Mouse (Mus musculus) brain, adult 2 months (tissue): ENCODE measurements around the gene Prkn.

Experiments
- DNase-seq: peaks from one replicate; pipeline ENCODE4 v3.0.0; 2011; ENCODE audit warnings: low read depth, low spot score

Gene Prkn

GRCm38 (mm10) chr17:10987040-10987439 is 146.9 kb downstream of the Prkn start:
- no peak for DNase-seq

DNA sequence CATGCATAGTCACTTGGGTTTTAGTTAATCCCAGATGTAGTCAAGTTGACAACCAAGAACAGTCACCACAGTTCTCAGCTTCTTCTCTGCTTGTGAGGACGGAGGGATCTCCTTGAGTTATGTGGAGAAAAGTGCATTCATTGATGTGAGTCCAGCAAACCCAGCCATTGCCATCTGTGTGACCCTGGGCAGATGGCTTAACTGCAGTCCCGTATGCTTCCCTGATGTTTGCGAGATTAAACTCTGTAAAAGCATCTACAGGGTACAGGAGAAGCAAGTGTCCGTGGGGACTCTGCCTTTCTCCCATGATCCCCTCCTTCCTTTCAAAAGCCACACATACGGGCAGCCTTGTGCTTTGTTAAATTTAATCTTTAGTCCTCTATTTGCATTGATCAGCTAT is 157.1 kb downstream of the Prkn start:
- DNase-seq = peak; percentile 50

DNA sequence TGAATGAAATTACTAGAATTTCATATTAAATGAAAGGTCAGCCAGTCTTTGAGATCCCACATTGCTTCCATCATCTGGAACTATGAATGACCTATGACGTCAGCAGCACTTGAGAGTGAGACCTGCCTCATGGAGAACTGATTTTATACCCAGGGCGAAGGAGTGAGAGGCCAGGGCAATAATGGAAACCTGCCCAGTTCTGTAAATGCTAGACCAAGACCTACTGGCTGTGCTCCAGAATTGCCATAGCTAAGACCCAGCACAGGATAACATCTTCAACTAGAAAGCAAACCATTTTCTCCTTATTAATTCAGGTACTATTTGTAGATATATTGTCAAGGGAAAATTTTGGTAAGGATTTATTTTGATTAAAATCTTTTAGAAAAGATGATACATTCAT is 183.2 kb downstream of the Prkn start:
- DNase-seq = peak; percentile 56

- DNase-seq = no peak
Observed at GRCm38 (mm10) chr17:11029348-11029747, 189.2 kb downstream of the Prkn start.

GRCm38 (mm10) chr17:11030936-11031335 is 190.8 kb downstream of the Prkn start:
- DNase-seq = no peak

- DNase-seq = no peak
Observed at GRCm38 (mm10) chr17:11032366-11032765, 192.2 kb downstream of the Prkn start.

DNA sequence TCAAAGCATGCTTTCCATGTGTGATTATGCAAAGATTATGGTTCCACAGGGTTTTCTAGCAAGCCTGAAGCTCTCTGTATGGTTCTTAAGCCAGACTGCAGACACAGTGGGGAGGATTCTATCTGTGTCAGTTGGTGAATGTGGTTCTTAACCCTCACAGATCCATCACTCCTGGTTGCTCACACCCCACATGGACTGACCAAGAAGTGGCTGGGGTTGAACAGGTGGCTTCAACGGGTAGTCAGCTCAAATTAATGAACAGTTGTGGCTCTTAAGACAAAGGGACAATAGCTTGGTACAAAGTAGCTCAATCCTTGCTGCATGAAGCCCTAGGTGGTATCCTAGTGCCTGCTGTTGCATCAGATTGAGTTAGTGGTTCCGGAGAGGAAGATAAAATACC is 193.4 kb downstream of the Prkn start:
- peak; percentile 79 for DNase-seq

GRCm38 (mm10) chr17:11038272-11038671 is 198.1 kb downstream of the Prkn start:
- no peak for DNase-seq

- DNase-seq = no peak
Observed at GRCm38 (mm10) chr17:11058986-11059385, 218.8 kb downstream of the Prkn start.

GRCm38 (mm10) chr17:11067076-11067703 is 227.0 kb downstream of the Prkn start:
- DNase-seq = peak; percentile 42

GRCm38 (mm10) chr17:11067704-11068475 is 227.7 kb downstream of the Prkn start:
- DNase-seq = peak; percentile 92

- no peak for DNase-seq
Observed at GRCm38 (mm10) chr17:11070996-11071395, 230.8 kb downstream of the Prkn start.

DNA sequence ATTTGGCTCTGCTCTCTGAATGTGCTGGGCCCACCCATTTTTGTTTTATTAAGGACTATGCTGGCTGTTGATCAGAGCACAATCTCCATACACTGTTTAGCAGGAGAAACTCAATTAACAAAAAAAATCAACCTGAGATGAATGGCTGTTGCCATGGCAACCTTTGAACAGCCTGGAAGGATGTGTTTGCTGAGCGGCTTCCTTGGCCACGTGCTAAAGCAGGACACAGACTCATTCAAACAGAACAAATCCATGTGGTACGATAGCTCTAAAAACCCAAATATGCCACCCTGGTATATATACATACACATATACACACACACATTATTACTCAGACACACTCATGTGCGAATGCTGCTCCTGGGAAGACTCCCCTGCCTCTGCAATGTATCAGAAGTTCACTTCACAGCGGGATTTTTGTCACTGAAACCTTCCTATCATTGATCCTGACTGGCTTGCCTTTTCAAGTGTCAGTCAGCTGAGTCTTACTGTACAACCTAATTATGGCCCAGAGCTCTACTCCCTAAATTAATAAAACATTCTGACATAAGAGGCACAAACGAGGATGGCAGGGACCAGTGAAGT is 236.2 kb downstream of the Prkn start:
- DNase-seq = peak; percentile 77

DNA sequence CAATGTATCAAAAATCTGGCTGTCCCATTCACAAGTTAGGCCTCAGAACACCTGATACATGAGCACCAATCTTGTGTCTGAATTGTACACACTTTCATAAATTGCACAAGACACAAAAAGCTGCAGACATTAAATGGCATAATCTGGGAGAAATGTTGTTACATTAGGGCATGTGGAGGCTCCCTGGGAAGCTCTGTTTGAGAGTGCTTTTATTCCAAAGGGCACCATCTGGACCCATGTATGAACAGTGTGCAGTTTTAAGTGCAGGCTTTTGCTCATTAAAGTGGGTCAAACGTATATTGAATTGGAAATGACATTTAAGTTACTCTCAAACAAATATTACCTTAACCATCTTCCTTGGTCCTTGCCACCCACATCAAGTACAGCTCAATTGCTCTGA is 246.3 kb downstream of the Prkn start:
- DNase-seq = peak; percentile 76

GRCm38 (mm10) chr17:11087088-11087487 is 246.9 kb downstream of the Prkn start:
- DNase-seq = no peak

- DNase-seq = peak; percentile 58
Observed at GRCm38 (mm10) chr17:11087823-11088222, 247.6 kb downstream of the Prkn start.

- DNase-seq = no peak
Observed at GRCm38 (mm10) chr17:11089361-11089760, 249.2 kb downstream of the Prkn start.

- peak; percentile 94 for DNase-seq
Observed at GRCm38 (mm10) chr17:11092900-11093299, 252.7 kb downstream of the Prkn start.

GRCm38 (mm10) chr17:11093321-11093720 is 253.1 kb downstream of the Prkn start:
- DNase-seq = peak; percentile 31

DNA sequence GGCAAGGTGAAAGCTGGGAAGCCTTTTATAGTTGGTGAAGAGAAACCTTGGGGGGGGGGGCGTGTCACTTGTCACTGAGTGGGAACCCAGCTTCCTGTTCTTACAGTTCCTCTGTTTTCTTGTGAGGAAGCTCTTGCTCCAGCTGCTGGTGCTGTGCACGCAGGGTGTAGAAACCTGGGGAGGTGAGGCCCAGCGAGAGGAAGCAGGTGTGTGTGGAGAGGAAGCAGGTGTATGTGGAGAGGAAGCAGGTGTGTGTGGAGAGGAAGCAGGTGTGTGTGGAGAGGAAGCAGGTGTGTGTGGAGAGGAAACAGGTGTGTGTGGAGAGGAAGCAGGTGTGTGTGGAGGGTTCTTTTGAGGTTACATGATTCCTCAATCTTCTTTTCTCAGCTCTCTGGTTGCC is 266.8 kb downstream of the Prkn start:
- no peak for DNase-seq

DNA sequence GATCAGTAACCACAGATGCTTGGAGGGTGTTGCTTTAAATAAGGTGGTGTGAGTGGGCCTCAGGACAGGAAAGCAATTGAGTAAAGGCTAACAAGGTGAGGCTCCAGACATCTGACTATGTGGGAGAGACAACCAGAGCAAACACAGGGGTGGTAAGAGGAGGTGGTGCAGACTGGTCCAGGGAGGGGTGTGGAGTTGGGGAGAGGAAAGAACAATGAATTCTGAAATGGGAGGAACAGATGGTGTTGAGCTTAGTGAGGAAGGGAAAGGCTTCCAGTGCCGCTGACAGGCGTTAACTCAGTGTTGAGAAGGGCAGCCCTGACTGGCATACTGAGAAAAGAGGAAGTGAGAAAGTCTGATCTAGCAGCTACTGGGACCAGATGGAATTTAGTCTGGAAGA is 267.7 kb downstream of the Prkn start:
- DNase-seq = peak; percentile 88

GRCm38 (mm10) chr17:11117508-11117907 is 277.3 kb downstream of the Prkn start:
- DNase-seq = no peak

- DNase-seq = peak; percentile 55
Observed at GRCm38 (mm10) chr17:11124048-11124447, 283.9 kb downstream of the Prkn start.
